Mouse (Mus musculus): ENCODE data around the gene Aff4.

Aff4 gene

GRCm38 (mm10) chr11:53430300-53430669 lies 79.7 kb downstream of the Aff4 start:
- DNase-seq = no peak

DNA sequence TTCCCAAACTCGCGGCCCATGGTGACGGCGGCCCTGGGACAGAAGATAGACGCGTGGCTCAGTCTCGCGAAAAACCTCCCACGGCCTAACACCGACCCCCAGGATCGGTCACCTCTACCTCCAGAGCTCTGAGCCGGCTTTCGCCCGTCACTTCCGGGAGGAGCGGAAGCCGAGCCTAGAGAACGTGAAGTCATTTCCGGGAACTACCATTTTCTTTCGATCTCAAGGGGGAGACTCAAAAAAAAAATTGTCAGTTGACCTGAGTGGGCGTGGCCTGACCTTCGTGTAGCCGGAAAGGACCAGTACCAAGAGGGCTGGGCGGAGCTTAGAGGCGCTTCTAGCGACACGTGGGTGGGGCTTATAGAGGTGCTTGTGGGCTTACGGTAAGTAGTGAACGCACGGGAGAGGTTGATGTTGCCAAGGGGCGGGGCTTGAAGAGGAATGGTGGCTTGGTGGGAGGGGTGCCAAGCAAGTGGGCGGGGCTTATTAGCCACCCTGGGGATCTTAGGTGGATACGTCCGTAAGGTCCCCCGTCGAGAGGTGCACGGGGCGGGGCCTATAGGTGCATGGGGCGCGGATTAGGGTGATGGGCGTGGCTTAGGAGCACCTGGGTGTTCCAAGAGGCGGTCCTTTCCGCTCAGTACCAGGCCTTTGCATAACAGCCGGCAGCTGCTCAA lies 80.2 kb downstream of the Aff4 start, which contains the start of the genes Uqcrq and Gdf9:
Uqcrq (minus strand) TSS at position 162 of the 677 bp plus-strand sequence.
Gdf9 (plus strand) TSS at position 354 of the 677 bp plus-strand sequence.
- peak; percentile 98 for DNase-seq

DNA sequence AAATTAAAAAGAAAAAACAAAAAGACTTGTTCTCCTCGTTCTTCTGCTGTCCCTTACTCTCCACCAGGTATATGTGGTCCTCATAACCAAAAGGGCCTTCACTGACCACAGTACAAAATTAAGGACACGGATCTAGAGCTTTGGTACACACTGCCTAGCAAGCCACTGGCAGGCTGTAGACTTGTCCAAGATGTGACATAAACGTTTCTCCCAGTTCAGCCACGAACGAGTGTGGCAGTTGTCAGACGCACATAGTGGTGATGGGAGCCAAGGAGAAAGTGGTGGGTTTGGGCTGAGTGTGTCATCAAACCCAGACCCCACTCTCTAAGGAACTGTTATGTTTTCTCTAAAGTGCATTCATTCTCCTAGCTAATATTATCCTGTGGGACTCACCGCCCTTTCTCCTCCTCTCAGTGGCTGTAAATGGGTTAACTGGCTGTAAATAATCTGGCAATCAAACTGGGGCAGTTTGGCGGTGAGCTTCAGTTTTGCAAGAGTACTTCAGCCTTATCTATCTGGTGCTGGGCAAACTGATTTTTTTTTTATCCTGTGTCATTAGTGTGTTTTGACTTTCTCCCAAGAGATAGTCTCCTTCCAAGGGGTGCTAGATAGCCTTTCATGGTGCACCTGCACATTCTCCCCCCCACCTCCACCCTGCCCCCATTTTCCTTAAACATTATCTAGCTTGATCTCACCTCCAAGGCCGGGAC lies 80.9 kb downstream of the Aff4 start:
- no peak for DNase-seq

DNA sequence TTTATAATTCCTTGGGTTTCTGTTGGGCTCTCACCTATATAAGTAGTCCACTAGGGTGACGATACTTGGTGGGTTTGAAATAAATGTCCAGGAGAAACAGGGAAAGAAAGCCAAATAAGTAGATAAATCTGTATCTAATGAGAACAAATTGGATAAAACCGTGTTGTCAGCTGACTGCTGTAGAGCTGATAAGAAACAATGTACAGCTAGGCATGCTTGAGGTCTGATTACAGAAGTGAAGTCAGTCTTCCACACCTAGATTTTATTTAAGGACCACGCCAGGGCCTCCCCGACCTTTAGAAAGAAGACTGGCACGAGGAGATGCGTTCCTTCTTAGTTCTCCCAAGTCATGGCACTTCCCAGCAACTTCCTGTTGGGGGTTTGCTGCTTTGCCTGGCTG lies 82.4 kb downstream of the Aff4 start:
- no peak for DNase-seq

DNA sequence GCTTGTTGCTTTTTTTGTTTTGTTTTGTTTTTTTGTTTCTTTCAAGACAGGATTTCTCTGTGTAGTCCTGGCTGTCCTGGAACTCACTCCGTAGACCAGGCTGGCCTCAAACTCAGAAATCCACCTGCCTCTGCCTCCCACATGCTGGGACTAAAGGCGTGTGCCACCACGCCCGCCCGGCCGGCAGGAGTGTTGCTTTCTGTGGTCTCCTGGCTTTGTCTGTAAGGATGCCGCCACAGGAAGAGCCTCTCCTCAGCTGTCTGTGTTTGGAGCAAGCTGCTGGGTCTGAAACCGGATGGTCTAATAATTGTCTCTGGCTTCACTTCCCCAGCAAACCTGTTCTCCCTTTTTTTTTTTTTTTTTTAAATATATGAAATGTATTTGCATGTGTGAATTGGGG lies 84.9 kb downstream of the Aff4 start:
- DNase-seq = no peak

- DNase-seq = no peak
Measured at GRCm38 (mm10) chr11:53436338-53436737, 85.7 kb downstream of the Aff4 start.

GRCm38 (mm10) chr11:53441921-53442320 lies 91.3 kb downstream of the Aff4 start:
- no peak for DNase-seq

DNA sequence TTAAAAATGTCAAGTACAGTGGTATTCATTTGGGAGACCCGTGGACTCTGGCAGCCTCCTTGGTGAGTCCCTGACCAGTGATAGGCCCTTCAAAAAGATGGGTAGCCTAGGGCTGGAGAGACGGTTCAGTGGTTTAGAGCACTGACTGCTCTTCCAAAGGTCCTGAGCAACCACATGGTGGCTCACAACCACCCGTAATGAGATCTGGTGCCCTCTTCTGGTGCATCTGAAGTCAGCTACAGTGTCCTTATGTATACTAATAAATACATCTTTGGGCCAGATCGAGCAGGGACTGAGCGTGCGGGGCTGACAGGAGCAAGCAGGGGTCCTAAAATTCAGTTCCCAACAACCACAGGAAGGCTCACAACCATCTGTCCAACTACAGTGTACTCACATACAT lies 93.2 kb downstream of the Aff4 start:
- DNase-seq = no peak

DNA sequence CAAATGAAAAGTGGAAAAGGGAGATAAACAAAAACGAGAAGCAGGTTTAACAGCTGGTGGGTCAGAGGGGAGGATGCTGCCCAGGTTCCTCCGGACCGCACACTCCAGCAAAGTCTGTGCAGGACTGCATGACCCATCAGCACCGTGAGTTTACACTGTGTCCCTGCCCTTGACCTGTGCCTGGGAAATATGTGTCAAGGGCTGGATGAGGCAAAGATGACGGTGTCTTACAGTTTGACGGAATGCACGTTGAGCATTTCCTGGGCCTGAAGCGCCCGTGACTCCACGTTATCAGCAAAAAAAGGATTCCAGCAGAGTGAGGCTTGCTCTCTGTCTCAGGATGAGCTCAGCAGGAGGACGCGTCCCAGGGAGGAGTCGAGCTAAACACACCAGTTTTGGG lies 94.9 kb downstream of the Aff4 start:
- DNase-seq = no peak

- no peak for DNase-seq
Measured at GRCm38 (mm10) chr11:53446183-53446582, 95.5 kb downstream of the Aff4 start.

DNA sequence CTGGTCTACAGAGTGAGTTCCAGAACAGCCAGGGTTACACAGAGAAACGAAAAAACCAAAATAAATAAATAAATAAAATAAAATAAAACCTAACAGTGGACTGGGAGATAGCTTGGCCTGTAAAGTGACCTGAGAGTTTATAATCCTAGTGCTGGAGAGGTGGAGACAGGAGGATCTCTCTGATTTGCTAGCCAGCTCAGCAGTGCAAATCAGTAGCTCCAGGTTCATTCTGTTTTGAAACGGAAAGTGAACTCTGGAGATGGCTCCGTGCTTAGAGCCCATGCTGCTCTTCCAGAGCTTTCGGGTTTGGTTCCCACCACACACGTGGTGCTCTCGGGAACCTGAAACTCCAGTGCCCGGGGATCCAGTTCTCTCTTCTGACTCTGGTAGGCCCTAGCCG lies 97.4 kb downstream of the Aff4 start:
- DNase-seq = no peak

GRCm38 (mm10) chr11:53448529-53448928 lies 97.9 kb downstream of the Aff4 start:
- DNase-seq = no peak

DNA sequence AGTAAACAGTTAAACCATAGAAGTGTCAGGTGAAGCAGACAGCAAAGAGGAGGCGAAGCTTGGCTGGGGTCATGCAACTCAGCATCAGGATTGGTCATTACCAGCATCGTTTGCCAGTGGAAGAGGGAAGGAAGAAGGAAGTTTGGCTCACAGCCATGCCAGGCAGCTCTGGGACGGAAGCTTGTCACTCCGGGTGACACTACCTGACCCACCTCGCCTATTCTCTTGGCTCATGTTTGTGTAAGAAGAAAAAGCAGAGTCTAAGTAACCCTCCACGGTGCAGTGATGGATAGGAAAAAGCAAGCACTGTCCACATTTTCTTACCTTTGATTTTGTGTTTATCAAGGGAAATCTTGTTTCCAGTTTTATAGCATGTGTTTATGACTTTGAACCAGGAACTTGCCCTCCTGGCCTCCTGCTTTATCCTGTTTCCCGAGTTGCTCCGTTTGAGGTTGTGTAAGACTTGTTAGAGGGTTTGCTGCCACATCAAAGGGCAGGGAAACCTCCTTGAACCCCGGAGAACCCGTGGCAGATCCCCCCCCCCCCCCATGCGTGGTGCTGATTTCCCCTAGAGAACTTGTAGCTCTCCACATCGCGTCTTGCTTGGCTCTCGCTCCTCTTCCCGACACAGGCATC lies 99.6 kb downstream of the Aff4 start:
- DNase-seq = no peak

DNA sequence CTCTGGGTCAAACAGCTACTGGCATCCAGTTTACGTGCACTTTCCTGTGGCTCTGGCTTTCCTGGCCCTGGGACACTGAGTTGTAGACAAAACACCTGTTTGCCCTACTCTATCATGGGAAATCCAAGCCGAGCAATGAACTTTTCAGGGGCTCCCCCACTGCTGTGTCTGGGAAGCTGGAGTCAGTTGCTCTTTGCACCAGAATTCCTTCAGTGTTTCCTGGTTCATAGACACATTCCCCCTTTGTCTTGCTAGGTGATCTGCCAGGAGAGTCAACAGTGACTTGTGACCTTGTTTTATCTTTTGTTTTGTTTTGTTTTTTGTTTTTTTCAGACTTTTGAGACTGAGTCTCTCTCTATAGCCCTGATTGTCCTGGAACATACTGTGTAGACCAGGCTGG lies 100.7 kb downstream of the Aff4 start:
- DNase-seq = no peak

- no peak for DNase-seq
Measured at GRCm38 (mm10) chr11:53452396-53452795, 101.8 kb downstream of the Aff4 start.

- DNase-seq = no peak
Measured at GRCm38 (mm10) chr11:53453031-53453430, 102.4 kb downstream of the Aff4 start.

GRCm38 (mm10) chr11:53456474-53457371 lies 106.1 kb downstream of the Aff4 start, which contains the start of the genes Gm10447 and Shroom1:
Gene Gm10447, minus strand, starts transcription at chr11:53457110.
Gene Shroom1, plus strand, starts transcription at chr11:53457205.
- peak; percentile 29 for DNase-seq

DNA sequence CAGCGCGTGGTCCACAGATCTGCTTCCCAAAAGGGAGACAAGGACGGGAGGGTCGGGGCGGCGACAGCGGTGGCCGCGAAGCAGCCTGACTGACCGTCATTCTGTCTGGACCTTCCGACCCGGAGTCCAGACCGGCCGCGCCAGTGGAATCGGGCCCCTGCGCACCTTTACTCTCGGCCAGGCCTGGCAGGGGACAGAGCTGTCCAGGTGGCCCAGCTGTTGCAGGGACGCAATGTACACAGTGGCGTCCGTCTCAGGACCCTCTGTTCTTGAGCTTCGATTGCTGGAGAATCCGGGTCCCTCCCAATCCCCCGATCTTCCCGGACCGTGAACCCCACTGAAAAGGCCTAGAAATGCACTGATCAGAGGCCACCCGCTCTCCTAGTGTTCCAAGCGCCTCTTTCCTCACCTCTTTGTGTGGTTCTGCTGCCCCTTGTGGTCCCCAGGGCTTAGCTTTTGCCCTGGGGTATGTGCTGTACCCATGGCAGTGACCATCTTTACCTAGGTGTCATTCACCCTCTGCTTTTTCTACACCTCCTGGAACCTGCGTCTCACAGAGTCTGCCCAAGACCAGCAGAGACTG lies 106.8 kb downstream of the Aff4 start:
- no peak for DNase-seq

GRCm38 (mm10) chr11:53458996-53459395 lies 108.4 kb downstream of the Aff4 start:
- DNase-seq = no peak

DNA sequence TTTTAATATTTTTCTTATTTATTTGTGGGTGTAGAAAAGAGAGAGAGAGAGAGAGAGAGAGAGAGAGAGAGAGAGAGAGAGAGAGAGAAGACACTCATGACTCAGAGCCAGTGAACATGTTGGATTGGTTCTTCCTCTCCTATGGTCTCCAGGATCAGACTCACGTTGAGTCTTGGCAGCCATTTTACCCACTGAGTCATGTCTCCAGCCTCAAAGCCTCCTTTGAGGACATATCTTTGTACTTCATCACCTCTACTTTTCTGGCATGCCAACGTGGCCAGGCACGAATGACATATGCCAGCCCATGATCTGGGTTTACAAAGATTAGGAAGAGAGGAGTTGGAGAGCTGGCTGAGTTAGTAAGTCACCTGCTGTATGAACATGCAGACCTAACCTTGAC lies 109.6 kb downstream of the Aff4 start:
- DNase-seq = no peak

GRCm38 (mm10) chr11:53461727-53462126 lies 111.1 kb downstream of the Aff4 start:
- no peak for DNase-seq

Data from right cerebral cortex, postnatal 25 days (tissue).